ENCODE assay signal across 12 mouse cellular contexts in genomic region chr16:10958763-10959440, GRCm38 (mm10).
DNase-seq lines count a peak whose midpoint lies in the region; ATAC-seq and TF ChIP-seq lines count a peak whose summit lies in the region.
"Had no signal": no experiment of that assay in that cellular context is flagged by ENCODE, and none has a peak within 500 bp of the region (broad histone marks: within the 10 kb centered on the region; RNA-seq: fewer than 3 reads in every experiment).

No protein-coding gene starts in this region.

- peak overlapping the region; percentile 77 for H3K27ac ChIP-seq in bone marrow, adult 2 months (ENCODE audit: control insufficient read depth, insufficient read depth, low read depth, low read length, poor library complexity)
- peak overlapping the region; percentile 29; the same call in 1 of the 2 replicates for H3K27ac ChIP-seq in forebrain, postnatal 0 days (ENCODE audit: low read depth, low read length)
- H3K27ac ChIP-seq: intestine, embryonic 15.5 days; limb, embryonic 15.5 days had no signal

- H3K9me3 ChIP-seq in forebrain, postnatal 0 days (ENCODE audit: low read length): no peaks in the 10 kb centered on the region
- H3K9me3 ChIP-seq: intestine, embryonic 15.5 days; limb, embryonic 15.5 days; megakaryocyte, embryonic 14.5 days had no signal

- no peak overlapping the region for H3K4me2 ChIP-seq in forebrain, postnatal 0 days (ENCODE audit: low read depth)
- H3K4me2 ChIP-seq: intestine, embryonic 15.5 days; limb, embryonic 15.5 days had no signal

- no peak overlapping the region for H3K4me3 ChIP-seq in bone marrow, adult 2 months (replicated peaks; ENCODE audit: control insufficient read depth, low read depth, low read length)
- H3K4me3 ChIP-seq in forebrain, postnatal 0 days (ENCODE audit: low read depth, low read length): no peak overlapping the region
- H3K4me3 ChIP-seq: intestine, embryonic 15.5 days; limb, embryonic 15.5 days had no signal

- no peaks in the 10 kb centered on the region for H3K36me3 ChIP-seq in forebrain, postnatal 0 days (ENCODE audit: insufficient read depth)

- TF ChIP-seq CTCF in bone marrow, adult 2 months (IDR thresholded peaks at IDR 0.05; ENCODE audit: control insufficient read depth, insufficient read depth, low read length): no peak
- TF ChIP-seq CTCF in forebrain, postnatal 0 days (IDR thresholded peaks at IDR 0.05; ENCODE audit: low read depth): no peak

- no peak for ATAC-seq in cerebellum, adult (ENCODE audit: insufficient number of reproducible peaks, low FRiP score, low TSS enrichment)
- ATAC-seq in forebrain, postnatal 0 days: peak; percentile 67
- ATAC-seq: intestine, embryonic 15.5 days had no signal

- no peak overlapping the region for H3K9ac ChIP-seq in forebrain, postnatal 0 days
- H3K9ac ChIP-seq: intestine, embryonic 15.5 days; limb, embryonic 15.5 days had no signal

- H3K4me1 ChIP-seq in bone marrow, adult 2 months (ENCODE audit: control insufficient read depth, insufficient read depth, low read length): peaks cover 24% of the 10 kb centered on the region
- peaks cover 4% of the 10 kb centered on the region; the same call in 1 of the 2 replicates for H3K4me1 ChIP-seq in forebrain, postnatal 0 days (ENCODE audit: insufficient read depth)
- H3K4me1 ChIP-seq: intestine, embryonic 15.5 days had no signal

- intact Hi-C loops in left cerebral cortex, postnatal 4 days (cut with DNase I): no loop called here

- peak; percentile 42 to 57 for DNase-seq in cerebellum, postnatal 10 days
- DNase-seq in forebrain, postnatal 0 days: peak; percentile 74
- DNase-seq in left cerebral cortex, postnatal 4 days: peak; percentile 52
- no peak for DNase-seq in adrenal gland, adult 2 months
- no peak for DNase-seq in yolk sac, embryonic 10.5 days (ENCODE audit: low spot score)
- DNase-seq in spleen, postnatal 14 days (ENCODE audit: low spot score in 2 of 2): no peak
- DNase-seq: gastrocnemius, postnatal 25 days had no signal

- TF ChIP-seq POLR2A in bone marrow, adult 2 months (IDR thresholded peaks at IDR 0.05; ENCODE audit: borderline replicate concordance, control insufficient read depth, low read depth, low read length): no peak

- WGBS in bone marrow, adult 2 months: 52% methylated on average over 7 of the region's 7 CpGs
- 11% methylated on average over 7 of the region's 7 CpGs for WGBS in forebrain, postnatal 0 days

- no peaks in the 10 kb centered on the region for H3K27me3 ChIP-seq in forebrain, postnatal 0 days (ENCODE audit: insufficient read depth, low read length)
- H3K27me3 ChIP-seq: intestine, embryonic 15.5 days; limb, embryonic 15.5 days; megakaryocyte, embryonic 14.5 days had no signal

Comparison
In these comparisons a context has a peak if more than half of its experiments do, and no peak if none do; other contexts are left out.
1. DNase-seq: peak in cerebellum, postnatal 10 days (2 of 2), forebrain, postnatal 0 days (single experiment) and left cerebral cortex, postnatal 4 days (single experiment); none in adrenal gland, adult 2 months (single experiment), yolk sac, embryonic 10.5 days (single experiment) and spleen, postnatal 14 days (0 of 2).